Mouse (Mus musculus) telencephalon, adult 2 months (tissue): ENCODE measurements around the gene AA467197.

ENCODE experiments used
- DNase-seq: peaks from one replicate; pipeline ENCODE4 v3.0.0-alpha.2; 2011; ENCODE audit warnings: low read depth, low spot score

The AA467197 gene

GRCm38 (mm10) chr2:122636686-122637085 lies at the start of gene AA467197:
Gene AA467197 (plus strand): TSS chr2:122636986.
- DNase-seq = no peak

GRCm38 (mm10) chr2:122587861-122588519 lies 48.8 kb upstream of the AA467197 start:
- no peak for DNase-seq

GRCm38 (mm10) chr2:122590351-122590750 lies 46.4 kb upstream of the AA467197 start:
- no peak for DNase-seq

- DNase-seq = no peak
Measured at GRCm38 (mm10) chr2:122591213-122591612, 45.6 kb upstream of the AA467197 start.

GRCm38 (mm10) chr2:122595461-122595860 lies 41.3 kb upstream of the AA467197 start:
- DNase-seq = no peak

- no peak for DNase-seq
Measured at GRCm38 (mm10) chr2:122599736-122600135, 37.0 kb upstream of the AA467197 start.

GRCm38 (mm10) chr2:122601354-122601753 lies 35.4 kb upstream of the AA467197 start:
- no peak for DNase-seq

GRCm38 (mm10) chr2:122605829-122606228 lies 31.0 kb upstream of the AA467197 start:
- DNase-seq = no peak

- no peak for DNase-seq
Measured at GRCm38 (mm10) chr2:122608820-122609219, 28.0 kb upstream of the AA467197 start.

- no peak for DNase-seq
Measured at GRCm38 (mm10) chr2:122610746-122611653, 25.8 kb upstream of the AA467197 start, which contains the start of gene Gatm. Gene Gatm (minus strand): TSS chr2:122611303.

GRCm38 (mm10) chr2:122611654-122611973 lies 25.2 kb upstream of the AA467197 start:
- no peak for DNase-seq

- DNase-seq = no peak
Measured at GRCm38 (mm10) chr2:122616237-122616636, 20.5 kb upstream of the AA467197 start.

- no peak for DNase-seq
Measured at GRCm38 (mm10) chr2:122617792-122618191, 19.0 kb upstream of the AA467197 start.

GRCm38 (mm10) chr2:122618719-122619118 lies 18.1 kb upstream of the AA467197 start:
- no peak for DNase-seq

GRCm38 (mm10) chr2:122621337-122622110 lies 15.3 kb upstream of the AA467197 start:
- no peak for DNase-seq

GRCm38 (mm10) chr2:122625930-122626329 lies 10.9 kb upstream of the AA467197 start:
- no peak for DNase-seq

- DNase-seq = peak; percentile 84
Measured at GRCm38 (mm10) chr2:122628976-122629375, 7.8 kb upstream of the AA467197 start.

- no peak for DNase-seq
Measured at GRCm38 (mm10) chr2:122629871-122630270, 6.9 kb upstream of the AA467197 start.

GRCm38 (mm10) chr2:122630465-122631225 lies 6.1 kb upstream of the AA467197 start:
- DNase-seq = peak; percentile 87

GRCm38 (mm10) chr2:122631226-122631801 lies 5.5 kb upstream of the AA467197 start:
- DNase-seq = no peak

- no peak for DNase-seq
Measured at GRCm38 (mm10) chr2:122637526-122637997, 776 bp downstream of the AA467197 start.
